Mouse (Mus musculus) kidney, embryonic 16.5 days (tissue): ENCODE results near the gene Smyd2. TPM values are rescaled to one million over a fixed set of nuclear protein-coding genes. Genes with fewer than 3 reads are reported as not detected.

Experiments used
- ATAC-seq: fragments of 200-750 bp; cut with Nextera tagmentation; 2 replicates; pipeline ENCODE4 v1.8.0; 2017; ENCODE audit warnings: moderate TSS enrichment; ENCODE audit not compliant: low FRiP score, low TSS enrichment
- H3K27ac ChIP-seq: fragments of 300-500 bp; sonication (generic); 2 replicates; pipeline ENCODE4 v1.5.1; 2014; ENCODE audit warnings: low read length
- H3K27me3 ChIP-seq: fragments of 300-500 bp; sonication (generic); 2 replicates; pipeline ENCODE4 v1.6.1; 2014; ENCODE audit warnings: low read length, control low read depth, mixed read lengths; ENCODE audit not compliant: insufficient read depth
- H3K36me3 ChIP-seq: fragments of 300-500 bp; sonication (generic); 2 replicates; pipeline ENCODE4 v1.6.1; 2014; ENCODE audit warnings: low read length, control low read depth, mixed read lengths; ENCODE audit not compliant: insufficient read depth
- H3K4me1 ChIP-seq: fragments of 300-500 bp; sonication (generic); 2 replicates; pipeline ENCODE4 v1.6.1; 2014; ENCODE audit warnings: low read length, control low read depth, mixed read lengths; ENCODE audit not compliant: insufficient read depth
- H3K4me2 ChIP-seq: fragments of 300-500 bp; sonication (generic); replicated peaks from 2 replicates; pipeline ENCODE4 v1.6.1; 2014; ENCODE audit warnings: low read depth, low read length
- H3K4me3 ChIP-seq: fragments of 300-500 bp; sonication (generic); 2 replicates; pipeline ENCODE4 v1.5.1; 2014; ENCODE audit warnings: mild to moderate bottlenecking, low read length
- H3K9ac ChIP-seq: fragments of 300-500 bp; sonication (generic); replicated peaks from 2 replicates; pipeline ENCODE4 v1.6.1; 2014; ENCODE audit warnings: low read length
- H3K9me3 ChIP-seq: fragments of 300-500 bp; sonication (generic); 2 replicates; pipeline ENCODE4 v1.6.1; 2016; ENCODE audit warnings: low read length, control low read depth
- WGBS: fragments of 180-500 bp; shearing (Covaris S2); extraction: QIAGEN DNeasy Blood & Tissue Kit; methylation state at CpG from one replicate; pipeline ENCODE4 v1.1.7; 2014; 5-methylcytosine and 5-hydroxymethylcytosine counted together
- polyA plus RNA-seq: library from polyadenylated mRNA; unstranded; fragments of >200 nt; fragmentation: Nextera tagmentation; extraction: Ambion mirVana; gene quantifications from 2 replicates; pipeline ENCODE4 v1.2.1, GENCODE M21; 2015

The Smyd2 gene
- polyA plus RNA-seq: 87.6 and 89.7 TPM in 2 replicates

DNA sequence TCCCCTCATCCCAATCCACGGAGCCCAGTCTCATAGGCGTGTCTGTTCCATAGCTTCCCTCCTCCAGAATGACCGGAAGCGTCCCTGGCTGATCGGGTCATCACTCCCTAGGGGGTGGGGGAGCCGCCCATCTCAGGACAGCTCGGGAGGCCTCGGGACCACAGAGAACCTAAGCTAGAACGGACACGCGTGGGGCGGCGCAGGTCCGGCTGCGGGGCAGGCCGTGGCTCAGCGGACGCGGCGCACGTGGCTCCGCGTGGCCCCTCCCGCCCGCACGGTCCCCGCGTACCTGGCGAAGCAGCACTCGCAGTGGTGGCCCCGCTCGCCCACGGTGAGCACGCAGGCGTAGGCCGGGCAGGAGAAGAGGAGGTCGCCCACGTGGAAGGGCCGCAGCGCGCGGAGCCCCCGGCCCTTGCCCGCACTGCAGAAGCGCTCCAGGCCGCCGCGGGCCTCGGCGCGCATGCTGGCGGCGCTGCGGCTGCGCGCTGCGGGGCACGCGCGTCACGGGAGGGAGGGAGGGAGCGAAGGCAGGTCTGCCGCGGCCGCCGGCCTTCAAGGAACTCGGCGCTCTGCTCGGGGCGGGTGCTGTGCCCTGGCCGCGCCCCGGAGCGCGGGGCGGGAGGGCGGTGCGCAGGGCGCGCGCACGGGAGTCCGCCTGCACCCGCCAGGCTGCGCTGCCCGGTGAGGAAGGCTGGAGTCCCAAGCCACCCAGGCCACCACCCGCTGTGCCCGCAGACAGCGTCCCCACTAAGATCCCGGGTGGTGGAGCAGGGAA, at the start of gene Smyd2:
TSS of gene Smyd2 (minus strand) at position 546 of the 775 bp plus-strand sequence.
- Histone ChIP-seq H3K4me3 (peak within 1 kb of the TSS; percentile 86), H3K4me2 (peak within 1 kb of the TSS; percentile 96), H3K4me1 (peaks cover 25% of the 10 kb centered on the region), H3K9ac (peak within 1 kb of the TSS; percentile 90), H3K27me3 (no peaks in the 10 kb centered on the region), H3K27ac (peak within 1 kb of the TSS; percentile 80), H3K36me3 (no peaks in the 10 kb centered on the region), H3K9me3 (no peaks in the 10 kb centered on the region)
- WGBS: under 1% methylated on average over 78 of the region's 90 CpGs
- peak; percentile 92 for ATAC-seq

- Histone ChIP-seq H3K9ac (no peak overlapping the region), H3K36me3 (no peaks in the 10 kb centered on the region), H3K9me3 (no peaks in the 10 kb centered on the region), H3K4me3 (no peak overlapping the region), H3K27ac (no peak overlapping the region), H3K4me2 (no peak overlapping the region), H3K27me3 (no peaks in the 10 kb centered on the region), H3K4me1 (peaks cover 4% of the 10 kb centered on the region)
- WGBS: 35% methylated on average over 8 of the region's 8 CpGs
- peak; percentile 83 for ATAC-seq
These were observed 48.2 kb upstream of the Smyd2 start for GRCm38 (mm10) chr1:189970381-189970780.

DNA sequence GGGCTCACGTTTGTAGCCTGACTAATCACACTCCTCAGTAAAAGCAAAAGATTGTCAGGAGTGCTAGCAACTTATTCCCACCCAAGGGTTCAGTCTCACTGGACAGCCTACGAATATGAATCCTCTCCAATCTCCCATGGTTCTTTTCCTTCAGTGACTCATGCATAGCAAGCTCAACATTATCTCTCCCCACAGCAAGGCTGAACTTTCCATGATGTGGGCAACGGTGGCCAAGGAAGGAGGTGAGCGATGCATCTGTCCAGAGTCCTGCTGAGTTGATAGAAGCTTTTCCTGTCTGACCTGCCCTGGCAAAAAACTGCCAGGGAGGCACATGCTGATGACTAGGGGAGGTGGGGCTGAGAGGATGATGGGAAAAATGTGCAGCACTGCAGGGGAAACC, 45.9 kb upstream of the Smyd2 start:
- H3K4me2 ChIP-seq: no peak overlapping the region
- H3K9ac ChIP-seq: no peak overlapping the region
- 75% methylated on average over 4 of the region's 4 CpGs for WGBS
- no peaks in the 10 kb centered on the region for H3K27me3 ChIP-seq
- H3K27ac ChIP-seq: no peak overlapping the region
- H3K4me3 ChIP-seq: no peak overlapping the region
- no peaks in the 10 kb centered on the region for H3K36me3 ChIP-seq
- H3K9me3 ChIP-seq: no peaks in the 10 kb centered on the region
- ATAC-seq: no peak
- H3K4me1 ChIP-seq: no peaks in the 10 kb centered on the region; the same call in 1 of the 2 replicates

- Histone ChIP-seq H3K4me3 (no peak overlapping the region), H3K27ac (no peak overlapping the region), H3K9ac (no peak overlapping the region), H3K36me3 (no peaks in the 10 kb centered on the region), H3K27me3 (no peaks in the 10 kb centered on the region), H3K4me1 (no peaks in the 10 kb centered on the region), H3K9me3 (no peaks in the 10 kb centered on the region), H3K4me2 (no peak overlapping the region)
- no peak for ATAC-seq
- WGBS: 61% methylated on average over 5 of the region's 5 CpGs
These were observed 38.3 kb upstream of the Smyd2 start for GRCm38 (mm10) chr1:189960481-189960880.

DNA sequence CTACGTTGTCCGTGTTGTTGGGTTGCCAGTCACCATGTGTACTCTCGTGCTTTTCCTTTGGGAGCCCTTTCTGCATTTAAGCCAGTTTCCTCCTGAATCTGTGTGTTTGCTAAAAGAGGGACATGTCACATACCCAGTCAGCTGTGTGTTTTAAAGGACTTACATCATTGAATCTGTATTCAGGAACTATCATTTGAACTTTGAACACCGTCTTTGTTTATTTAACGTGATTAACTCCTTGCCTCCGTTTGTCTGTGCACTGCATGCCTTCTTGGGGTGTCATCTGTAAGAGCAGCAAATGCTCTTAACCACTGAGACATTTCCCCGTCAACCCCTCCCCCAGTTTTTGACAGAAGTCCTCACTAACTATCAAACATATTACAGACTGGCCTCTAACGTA, 37.6 kb upstream of the Smyd2 start:
- no peak overlapping the region for H3K4me2 ChIP-seq
- H3K9me3 ChIP-seq: no peaks in the 10 kb centered on the region
- WGBS: 77% methylated on average over 8 of the region's 8 CpGs
- H3K4me1 ChIP-seq: no peaks in the 10 kb centered on the region
- H3K27ac ChIP-seq: no peak overlapping the region
- no peaks in the 10 kb centered on the region for H3K27me3 ChIP-seq
- ATAC-seq: no peak
- H3K9ac ChIP-seq: no peak overlapping the region
- H3K4me3 ChIP-seq: no peak overlapping the region
- H3K36me3 ChIP-seq: no peaks in the 10 kb centered on the region

DNA sequence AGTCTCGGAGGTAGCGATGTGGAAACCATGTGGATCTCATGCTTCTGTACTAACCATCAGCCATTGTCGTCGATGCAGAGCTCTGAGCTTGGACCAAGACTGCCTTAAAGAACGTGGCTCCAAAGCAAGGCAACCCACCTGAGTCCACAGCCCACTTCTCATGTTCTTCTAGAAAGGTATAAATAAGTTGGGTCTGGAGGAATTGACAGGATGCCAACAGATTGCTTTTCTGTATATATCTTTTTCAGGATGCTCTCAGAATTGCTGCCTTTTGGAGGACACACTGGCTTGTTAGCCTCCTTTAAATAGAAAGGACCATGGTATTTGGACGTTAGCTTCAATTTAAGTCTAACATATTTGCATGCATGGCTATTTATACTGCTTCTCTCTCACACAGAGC, 29.7 kb upstream of the Smyd2 start:
- no peak overlapping the region for H3K4me3 ChIP-seq
- no peaks in the 10 kb centered on the region for H3K27me3 ChIP-seq
- 80% methylated on average over 6 of the region's 6 CpGs for WGBS
- H3K27ac ChIP-seq: no peak overlapping the region
- H3K36me3 ChIP-seq: no peaks in the 10 kb centered on the region
- no peaks in the 10 kb centered on the region for H3K9me3 ChIP-seq
- no peaks in the 10 kb centered on the region for H3K4me1 ChIP-seq
- no peak overlapping the region for H3K9ac ChIP-seq
- no peak overlapping the region for H3K4me2 ChIP-seq
- no peak for ATAC-seq

- no peak overlapping the region for H3K4me3 ChIP-seq
- H3K27me3 ChIP-seq: no peaks in the 10 kb centered on the region
- no peaks in the 10 kb centered on the region for H3K9me3 ChIP-seq
- no peak for ATAC-seq
- H3K9ac ChIP-seq: no peak overlapping the region
- H3K4me1 ChIP-seq: no peaks in the 10 kb centered on the region
- no peaks in the 10 kb centered on the region for H3K36me3 ChIP-seq
- 72% methylated on average over 8 of the region's 8 CpGs for WGBS
- no peak overlapping the region for H3K4me2 ChIP-seq
- no peak overlapping the region for H3K27ac ChIP-seq
These were observed 25.2 kb upstream of the Smyd2 start for GRCm38 (mm10) chr1:189947411-189947810.

- Histone ChIP-seq H3K9me3 (no peaks in the 10 kb centered on the region), H3K4me2 (no peak overlapping the region), H3K36me3 (no peaks in the 10 kb centered on the region), H3K4me1 (no peaks in the 10 kb centered on the region), H3K9ac (no peak overlapping the region), H3K27me3 (no peaks in the 10 kb centered on the region), H3K27ac (no peak overlapping the region), H3K4me3 (no peak overlapping the region)
- no peak for ATAC-seq
- WGBS: 69% methylated on average over 8 of the region's 8 CpGs
These were observed 24.0 kb upstream of the Smyd2 start for GRCm38 (mm10) chr1:189946126-189946525.

- H3K27ac ChIP-seq: no peak overlapping the region
- WGBS: 90% methylated on average over 5 of the region's 5 CpGs
- no peak overlapping the region for H3K9ac ChIP-seq
These were observed 19.6 kb upstream of the Smyd2 start for GRCm38 (mm10) chr1:189941786-189942185.

GRCm38 (mm10) chr1:189936436-189937105, 14.4 kb upstream of the Smyd2 start:
- WGBS: 68% methylated on average over 10 of the region's 10 CpGs
- Histone ChIP-seq H3K9me3 (no peaks in the 10 kb centered on the region), H3K27ac (no peak overlapping the region), H3K27me3 (no peaks in the 10 kb centered on the region), H3K9ac (no peak overlapping the region), H3K36me3 (no peaks in the 10 kb centered on the region), H3K4me2 (no peak overlapping the region), H3K4me1 (no peaks in the 10 kb centered on the region), H3K4me3 (no peak overlapping the region)
- no peak for ATAC-seq

More at GRCm38 (mm10) chr1:189941786-189942185, 19.6 kb upstream of the Smyd2 start:
- Histone ChIP-seq H3K4me3 (no peak overlapping the region), H3K36me3 (no peaks in the 10 kb centered on the region), H3K4me1 (no peaks in the 10 kb centered on the region), H3K4me2 (no peak overlapping the region), H3K27me3 (no peaks in the 10 kb centered on the region), H3K9me3 (no peaks in the 10 kb centered on the region)
- ATAC-seq: no peak
